Mouse (Mus musculus): ENCODE results near the gene Aars2.

DNA sequence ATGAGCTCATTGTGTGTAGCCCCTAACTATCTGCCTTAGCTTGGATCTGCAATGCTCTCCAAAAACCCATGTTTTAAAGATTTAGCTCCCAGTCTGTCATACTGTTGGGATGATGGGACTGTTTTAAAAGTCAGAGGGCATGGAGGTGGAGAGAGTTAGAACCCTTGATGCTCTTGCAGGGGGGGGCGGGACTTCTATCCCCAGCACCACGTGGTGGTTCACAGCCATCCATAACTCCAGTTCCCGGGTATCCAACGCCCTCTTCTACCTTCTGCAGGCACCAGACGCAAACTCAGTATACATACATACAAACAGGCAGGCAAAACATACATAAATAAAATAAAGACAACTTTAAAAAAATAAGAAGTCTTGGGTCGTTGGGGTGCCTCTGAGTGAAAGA, 33.0 kb upstream of the Aars2 start:
- TF ChIP-seq POLR2A (IDR thresholded peaks at IDR 0.05; ENCODE audit: low read depth, low read length) (no peak), ELF1 (IDR thresholded peaks at IDR 0.05; ENCODE audit: low read depth, low read length) (no peak), MAFK (IDR thresholded peaks at IDR 0.05; ENCODE audit: insufficient replicate concordance, low read length) (no peak), CHD2 (IDR thresholded peaks at IDR 0.05; ENCODE audit: low read length) (no peak), SIN3A (IDR thresholded peaks at IDR 0.05; ENCODE audit: low read length) (no peak), CTCF (conservative IDR thresholded peaks at IDR 0.05 in 1 of 2, IDR thresholded peaks at IDR 0.05 in 1 of 2; ENCODE audit: low read depth in 2 of 2, low read length in 2 of 2) (no peak), GABPA (IDR thresholded peaks at IDR 0.05; ENCODE audit: insufficient replicate concordance, low read depth, low read length) (no peak), NRF1 (IDR thresholded peaks at IDR 0.05; ENCODE audit: low read depth, low read length) (no peak), JUN (IDR thresholded peaks at IDR 0.05; ENCODE audit: insufficient read depth, low read depth, low read length) (no peak), RCOR1 (conservative IDR thresholded peaks at IDR 0.05; ENCODE audit: low read depth, low read length) (no peak), UBTF (IDR thresholded peaks at IDR 0.05; ENCODE audit: low read depth, low read length) (no peak)
